31 mouse cellular contexts compared by ENCODE assay signal in genomic region chr9:99748279-99748678, GRCm38 (mm10). TPM values are rescaled to one million over a fixed set of nuclear protein-coding genes. Genes with fewer than 3 reads are reported as not detected.
DNase-seq lines count a peak whose midpoint lies in the region; ATAC-seq lines count a peak whose summit lies in the region.
"Had no signal": no experiment of that assay in that cellular context is flagged by ENCODE, and none has a peak within 500 bp of the region (broad histone marks: within the 10 kb centered on the region; RNA-seq: fewer than 3 reads in every experiment).

No protein-coding gene starts in this region.

- peak; percentile 69; the same call in 1 of the 2 replicates for ATAC-seq in frontal cortex, adult (ENCODE audit: low TSS enrichment)
- ATAC-seq: activated CD4-positive, CD25-positive, alpha-beta regulatory T cell, adult 4 months; forebrain, embryonic 14.5 days; forebrain, postnatal 0 days; hindbrain, embryonic 16.5 days; intestine, embryonic 15.5 days had no signal

- WGBS in limb, embryonic 10.5 days = 73% methylated on average over 1 of the region's 1 CpGs

- no peaks in the 10 kb centered on the region for H3K36me3 ChIP-seq in limb, embryonic 10.5 days
- H3K36me3 ChIP-seq: embryonic facial prominence, embryonic 10.5 days; embryonic facial prominence, embryonic 13.5 days; heart, embryonic 12.5 days; heart, embryonic 15.5 days; hindbrain, embryonic 10.5 days; hindbrain, embryonic 13.5 days; intestine, embryonic 15.5 days had no signal

- peaks cover 15% of the 10 kb centered on the region for H3K4me1 ChIP-seq in limb, embryonic 10.5 days
- H3K4me1 ChIP-seq: embryonic facial prominence, embryonic 13.5 days; heart, embryonic 12.5 days; heart, embryonic 15.5 days; intestine, embryonic 15.5 days had no signal

- no peaks in the 10 kb centered on the region for H3K9me3 ChIP-seq in limb, embryonic 10.5 days (replicated peaks)
- H3K9me3 ChIP-seq: embryonic facial prominence, embryonic 10.5 days; embryonic facial prominence, embryonic 13.5 days; heart, embryonic 15.5 days; hindbrain, embryonic 10.5 days; hindbrain, embryonic 13.5 days; intestine, embryonic 15.5 days had no signal

- H3K27me3 ChIP-seq in limb, embryonic 10.5 days (ENCODE audit: low read depth, poor library complexity, severe bottlenecking) = no peaks in the 10 kb centered on the region
- H3K27me3 ChIP-seq: embryonic facial prominence, embryonic 13.5 days; heart, embryonic 12.5 days; heart, embryonic 15.5 days; intestine, embryonic 15.5 days had no signal

- no peak overlapping the region for H3K4me3 ChIP-seq in limb, embryonic 10.5 days
- H3K4me3 ChIP-seq: embryonic facial prominence, embryonic 10.5 days; embryonic facial prominence, embryonic 13.5 days; erythroblast, embryonic 14.5 days; heart, embryonic 12.5 days; heart, embryonic 15.5 days; hindbrain, embryonic 10.5 days; hindbrain, embryonic 13.5 days; intestine, embryonic 15.5 days had no signal

- peak overlapping the region; percentile 73 for H3K27ac ChIP-seq in limb, embryonic 10.5 days
- H3K27ac ChIP-seq: embryonic facial prominence, embryonic 10.5 days; embryonic facial prominence, embryonic 13.5 days; heart, embryonic 15.5 days; hindbrain, embryonic 13.5 days; intestine, embryonic 15.5 days had no signal

- no peak for DNase-seq in frontal cortex, postnatal 14 days (ENCODE audit: low spot score in 2 of 2)
- DNase-seq in NIH3T3 (ENCODE audit: low read depth) = peak; percentile 26
- DNase-seq in limb, embryonic 10.5 days (ENCODE audit: low spot score) = no peak
- DNase-seq in spleen, adult 12 weeks (ENCODE audit: low spot score) = no peak
- no peak for DNase-seq in gastrocnemius, adult 8-10 months (ENCODE audit: low spot score in 2 of 2)
- DNase-seq: adrenal gland, adult 8-10 months; adrenal gland, postnatal 25 days; cerebellum, adult 2 months; cerebellum, postnatal 10 days; cerebellum, postnatal 36 days; forebrain, postnatal 0 days; gastrocnemius, postnatal 14 days; heart, postnatal 10 days; heart, postnatal 36 days; kidney, adult 11 months; kidney, adult 8-10 months had no signal

RNA-seq across cellular contexts. Expression of gene Cldn18, which starts 31.2 kb away (rescaled TPM):
- not detected in 2 replicates for polyA plus RNA-seq in limb, embryonic 10.5 days (2016; fragmentation: Nextera tagmentation; extraction: Ambion mirVana)
- total RNA-seq in gastrocnemius, adult 8-10 months (2022) = not detected
- total RNA-seq: adrenal gland, adult 8-10 months; adrenal gland, postnatal 25 days; forebrain, postnatal 0 days; gastrocnemius, adult 18-20 months; gastrocnemius, postnatal 14 days; heart, adult 8-10 months; heart, postnatal 10 days; heart, postnatal 36 days had no signal
- polyA plus RNA-seq: activated CD4-positive, CD25-positive, alpha-beta regulatory T cell, adult 4 months; cerebellum, adult 2 months; cortical plate, adult 2 months; embryonic facial prominence, embryonic 10.5 days; erythroblast, embryonic 14.5 days; forebrain, embryonic 14.5 days; forebrain, postnatal 0 days; heart, embryonic 12.5 days; hindbrain, embryonic 10.5 days; hindbrain, embryonic 16.5 days had no signal
